Comparison of ENCODE assay signal across 16 mouse cellular contexts in the genomic region with DNA sequence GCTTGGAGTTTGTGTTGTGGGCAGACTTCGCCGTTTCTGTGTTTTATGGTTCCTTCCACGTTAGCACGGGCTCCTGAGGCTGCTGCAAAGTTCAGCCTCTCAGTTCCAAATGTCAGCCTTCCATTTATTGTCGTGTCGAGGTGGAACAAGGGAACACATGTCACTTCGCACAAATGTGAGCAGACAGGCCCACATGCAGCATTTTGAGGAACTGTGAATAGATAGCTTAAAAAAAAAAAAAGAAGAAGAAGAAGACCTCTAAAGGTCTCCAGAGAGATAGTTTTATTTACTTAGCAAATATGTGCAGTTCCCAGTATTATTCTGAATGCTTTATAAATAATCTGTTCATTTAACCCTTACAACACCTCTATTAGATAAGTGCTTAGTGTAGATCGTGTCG.
"Had no signal": no experiment of that assay in that cellular context is flagged by ENCODE, and none has a peak within 500 bp of the region (broad histone marks: within the 10 kb centered on the region; RNA-seq: fewer than 3 reads in every experiment).

No protein-coding gene starts in this region.

- H3K36me3 ChIP-seq: kidney, embryonic 15.5 days; limb, embryonic 10.5 days; liver, embryonic 15.5 days; midbrain, embryonic 12.5 days; neural tube, embryonic 13.5 days had no signal

- H3K4me3 ChIP-seq: kidney, embryonic 15.5 days; left cerebral cortex, adult 2 months; limb, embryonic 10.5 days; liver, embryonic 15.5 days; megakaryocyte, embryonic 14.5 days; midbrain, embryonic 12.5 days; neural tube, embryonic 13.5 days had no signal

- H3K27ac ChIP-seq: kidney, embryonic 15.5 days; left cerebral cortex, adult 2 months; limb, embryonic 10.5 days; liver, embryonic 15.5 days; midbrain, embryonic 12.5 days; neural tube, embryonic 13.5 days had no signal

- DNase-seq: kidney, adult 18-20 months; kidney, postnatal 25 days; lung, adult 2 months; lung, postnatal 36 days; right cerebral cortex, postnatal 14 days; thymus, postnatal 4 days had no signal

- H3K9ac ChIP-seq: kidney, embryonic 15.5 days; liver, embryonic 15.5 days; midbrain, embryonic 12.5 days; neural tube, embryonic 13.5 days had no signal

- H3K4me1 ChIP-seq: kidney, embryonic 15.5 days; liver, embryonic 15.5 days; midbrain, embryonic 12.5 days; neural tube, embryonic 13.5 days had no signal

- H3K27me3 ChIP-seq: kidney, embryonic 15.5 days; liver, embryonic 15.5 days; megakaryocyte, embryonic 14.5 days; midbrain, embryonic 12.5 days; neural tube, embryonic 13.5 days had no signal

- ATAC-seq: lung, postnatal 0 days; midbrain, embryonic 16.5 days had no signal

- H3K9me3 ChIP-seq: kidney, embryonic 15.5 days; limb, embryonic 10.5 days; liver, embryonic 15.5 days; megakaryocyte, embryonic 14.5 days; midbrain, embryonic 12.5 days; neural tube, embryonic 13.5 days had no signal

- H3K4me2 ChIP-seq: kidney, embryonic 15.5 days; liver, embryonic 11.5 days; liver, embryonic 15.5 days; midbrain, embryonic 12.5 days; neural tube, embryonic 13.5 days had no signal
